Mouse (Mus musculus): ENCODE data around the gene Bnipl. TPM values are rescaled to one million over a fixed set of nuclear protein-coding genes. Genes with fewer than 3 reads are reported as not detected.

The Bnipl gene
- polyA plus RNA-seq, 1 experiment from 2014 or later: 16.8 TPM

DNA sequence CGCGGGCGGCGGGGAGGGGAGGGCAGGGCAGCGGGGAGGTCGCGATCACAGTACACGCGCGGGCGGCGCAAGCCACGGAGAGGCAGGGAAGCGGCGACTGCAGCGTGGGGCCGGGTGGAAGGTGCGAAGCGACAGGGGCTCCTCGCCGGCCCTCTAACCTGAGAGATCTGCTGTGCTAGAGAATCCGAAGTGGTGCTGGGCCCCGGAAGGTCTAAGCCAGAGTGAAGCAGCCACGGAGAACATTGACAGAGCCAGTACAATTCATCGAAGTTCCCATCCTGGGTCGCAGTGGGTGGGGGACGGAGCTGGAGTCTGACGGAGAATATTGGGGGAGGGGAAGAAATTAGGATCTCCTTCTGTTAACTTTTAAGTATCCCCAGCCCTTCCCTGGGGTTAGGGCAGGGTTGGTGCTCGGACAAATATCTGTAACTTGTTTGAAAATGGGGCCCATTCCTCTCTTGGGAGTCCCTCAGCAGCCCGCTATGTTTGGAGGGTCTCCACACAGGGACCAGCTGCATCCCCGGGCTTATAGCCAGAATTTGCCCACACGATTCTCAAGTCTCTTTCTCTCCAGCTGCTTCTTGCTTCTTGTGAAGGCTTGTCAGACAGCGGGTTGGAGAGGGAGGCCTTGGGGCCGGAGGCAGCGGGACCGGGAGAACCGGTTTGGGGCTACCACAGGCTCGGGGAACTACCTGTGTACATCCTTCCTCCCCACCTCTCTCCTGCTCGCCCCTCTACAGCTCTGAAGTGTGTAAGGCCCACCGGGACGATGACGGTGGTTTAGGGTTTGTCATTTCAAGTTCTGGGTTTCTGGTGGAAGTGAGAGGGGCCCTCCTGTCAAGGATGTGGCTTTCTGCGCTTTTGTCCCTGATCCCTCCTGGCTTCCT lies 21.9 kb downstream of the Bnipl start:
- Histone ChIP-seq H3K4me1 (replicated peaks; ENCODE audit: control insufficient read depth, insufficient read depth) (peaks cover 3% of the 10 kb centered on the region), H3K27ac (replicated peaks) (peak overlapping the region; percentile 98), H3K4me2 (replicated peaks; ENCODE audit: low read depth) (peak overlapping the region; percentile 83), H3K9me3 (ENCODE audit: control insufficient read depth, low read length) (no peaks in the 10 kb centered on the region), H3K9ac (ENCODE audit: low read length) (peak overlapping the region; percentile 94), H3K36me3 (ENCODE audit: control insufficient read depth, insufficient read depth, low read length) (peaks cover 10% of the 10 kb centered on the region), H3K27me3 (ENCODE audit: control insufficient read depth, insufficient read depth, low read length) (no peaks in the 10 kb centered on the region), H3K4me3 (ENCODE audit: low read depth, low read length) (peak overlapping the region; percentile 90)
- ATAC-seq (ENCODE audit: low FRiP score, low TSS enrichment) (peak; percentile 46), DNase-seq (ENCODE audit: low spot score) (peak; percentile 88)
- under 1% methylated on average over 43 of the region's 43 CpGs for WGBS
- no peak for TF ChIP-seq EP300 (optimal IDR thresholded peaks at IDR 0.05)
- no peak for TF ChIP-seq CTCF (IDR thresholded peaks at IDR 0.05; ENCODE audit: low read depth)

DNA sequence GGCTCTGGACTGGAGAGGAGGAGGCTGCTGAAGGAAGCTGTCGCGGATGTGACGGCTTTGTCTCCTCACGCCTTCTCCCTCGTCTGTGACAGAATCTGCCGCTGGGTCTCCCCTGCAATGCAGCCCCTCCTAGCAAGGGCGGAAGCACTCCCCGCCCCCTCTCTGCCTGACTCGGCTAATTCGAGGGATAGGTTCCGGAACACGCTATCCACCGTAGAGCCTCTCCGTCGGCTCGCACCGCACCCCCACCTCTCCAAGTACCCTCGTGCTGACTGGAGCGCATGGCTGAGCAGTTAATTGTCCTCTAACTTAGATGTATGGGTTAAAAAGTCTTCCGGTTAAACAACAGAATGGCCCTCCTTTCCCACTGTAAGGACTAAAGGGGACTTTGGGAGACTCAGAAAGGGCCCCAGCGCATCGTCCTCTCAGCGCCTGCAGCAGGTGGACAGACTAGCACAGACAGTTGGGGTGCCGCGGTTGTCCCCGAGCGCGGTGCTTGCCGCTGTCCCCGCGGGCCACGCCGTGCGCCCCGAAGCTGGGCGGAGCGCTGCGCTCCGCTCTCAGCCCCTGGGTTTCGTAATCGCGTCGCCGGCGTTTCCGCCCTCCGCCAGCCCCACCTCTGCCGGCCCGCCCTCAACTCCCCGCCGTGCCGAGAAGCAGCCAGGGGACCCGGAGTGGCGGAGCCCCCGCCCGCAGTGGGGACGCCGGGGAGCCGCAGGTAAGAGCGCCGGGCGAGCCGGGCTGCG lies 22.7 kb downstream of the Bnipl start, which contains the start of gene Cdc42se1:
Gene Cdc42se1 (plus strand): TSS at position 585 of the 746 bp plus-strand sequence.
- H3K4me3 ChIP-seq (ENCODE audit: low read depth, low read length): peak within 1 kb of the TSS; percentile 90
- TF ChIP-seq CTCF (IDR thresholded peaks at IDR 0.05; ENCODE audit: low read depth) (peak; percentile 27; the same call in 1 of the 2 replicates), EP300 (optimal IDR thresholded peaks at IDR 0.05) (no peak)
- H3K4me2 ChIP-seq (replicated peaks; ENCODE audit: low read depth): peak within 1 kb of the TSS; percentile 83
- H3K36me3 ChIP-seq (ENCODE audit: control insufficient read depth, insufficient read depth, low read length): peaks cover 11% of the 10 kb centered on the region
- H3K9ac ChIP-seq (ENCODE audit: low read length): peak within 1 kb of the TSS; percentile 94
- DNase-seq (ENCODE audit: low spot score): peak; percentile 91
- under 1% methylated on average over 59 of the region's 64 CpGs for WGBS
- peak within 1 kb of the TSS; percentile 98 for H3K27ac ChIP-seq (replicated peaks)
- peak; percentile 81 for ATAC-seq (ENCODE audit: low FRiP score, low TSS enrichment)
- no peaks in the 10 kb centered on the region for H3K9me3 ChIP-seq (ENCODE audit: control insufficient read depth, low read length)
- H3K27me3 ChIP-seq (ENCODE audit: control insufficient read depth, insufficient read depth, low read length): no peaks in the 10 kb centered on the region
- H3K4me1 ChIP-seq (replicated peaks; ENCODE audit: control insufficient read depth, insufficient read depth): peaks cover 3% of the 10 kb centered on the region

DNA sequence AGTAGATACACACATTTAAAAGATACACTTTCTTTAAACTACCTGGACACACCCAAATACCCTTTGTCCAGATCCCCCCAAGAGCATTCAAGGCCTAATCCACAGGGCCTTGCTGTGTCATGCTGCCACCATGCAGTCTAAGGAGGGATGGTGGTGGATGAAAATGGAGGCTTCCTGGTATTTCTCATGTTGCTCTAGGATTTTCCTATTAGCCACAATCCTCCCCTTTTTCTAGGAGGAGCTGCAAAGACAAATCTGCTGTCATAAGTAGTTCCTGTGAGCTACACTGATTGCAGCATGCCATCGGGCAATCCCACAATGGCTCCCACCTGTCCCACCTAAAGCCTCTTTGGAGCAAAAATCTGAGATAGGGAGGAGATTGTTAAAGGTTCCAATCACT lies 23.8 kb downstream of the Bnipl start:
- WGBS: 0% methylated on average over 1 of the region's 1 CpGs
- H3K9me3 ChIP-seq (ENCODE audit: control insufficient read depth, low read length): no peaks in the 10 kb centered on the region
- DNase-seq (ENCODE audit: low spot score): no peak

DNA sequence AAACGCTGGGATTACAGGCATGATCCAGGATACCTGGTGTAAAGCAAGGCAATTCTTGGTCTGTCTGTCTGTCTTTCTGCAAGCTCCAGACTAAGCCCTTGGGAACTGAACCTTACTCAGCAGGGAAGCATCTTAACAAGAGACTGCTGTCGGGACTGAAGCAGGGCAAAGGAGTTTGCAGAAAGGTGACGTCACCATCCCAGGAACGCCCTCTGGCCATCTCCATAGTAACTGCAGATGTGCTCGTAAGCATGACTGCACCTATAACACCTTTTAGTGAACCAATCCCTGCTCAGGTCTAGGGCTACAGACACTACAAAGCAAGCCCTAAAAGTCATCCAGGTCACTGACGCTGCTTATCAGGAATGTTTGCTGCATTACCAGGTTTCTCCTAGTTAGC lies 26.7 kb downstream of the Bnipl start:
- ATAC-seq (ENCODE audit: low FRiP score, low TSS enrichment) (0 out of 2 replicates have a peak, but pooled peaks have one; percentile 21), DNase-seq (ENCODE audit: low spot score) (peak; percentile 75)
- no peak overlapping the region for H3K9ac ChIP-seq (ENCODE audit: low read length)

More for the DNA sequence above, 23.8 kb downstream of the Bnipl start:
- TF ChIP-seq EP300 (optimal IDR thresholded peaks at IDR 0.05) (no peak), CTCF (IDR thresholded peaks at IDR 0.05; ENCODE audit: low read depth) (no peak)
- H3K4me3 ChIP-seq (ENCODE audit: low read depth, low read length): no peak overlapping the region
- peaks cover 10% of the 10 kb centered on the region for H3K36me3 ChIP-seq (ENCODE audit: control insufficient read depth, insufficient read depth, low read length)
- H3K4me2 ChIP-seq (replicated peaks; ENCODE audit: low read depth): peak overlapping the region; percentile 83
- no peak overlapping the region for H3K9ac ChIP-seq (ENCODE audit: low read length)
- H3K4me1 ChIP-seq (replicated peaks; ENCODE audit: control insufficient read depth, insufficient read depth): peaks cover 3% of the 10 kb centered on the region
- H3K27me3 ChIP-seq (ENCODE audit: control insufficient read depth, insufficient read depth, low read length): no peaks in the 10 kb centered on the region
- ATAC-seq (ENCODE audit: low FRiP score, low TSS enrichment): no peak
- H3K27ac ChIP-seq (replicated peaks): no peak overlapping the region

DNA sequence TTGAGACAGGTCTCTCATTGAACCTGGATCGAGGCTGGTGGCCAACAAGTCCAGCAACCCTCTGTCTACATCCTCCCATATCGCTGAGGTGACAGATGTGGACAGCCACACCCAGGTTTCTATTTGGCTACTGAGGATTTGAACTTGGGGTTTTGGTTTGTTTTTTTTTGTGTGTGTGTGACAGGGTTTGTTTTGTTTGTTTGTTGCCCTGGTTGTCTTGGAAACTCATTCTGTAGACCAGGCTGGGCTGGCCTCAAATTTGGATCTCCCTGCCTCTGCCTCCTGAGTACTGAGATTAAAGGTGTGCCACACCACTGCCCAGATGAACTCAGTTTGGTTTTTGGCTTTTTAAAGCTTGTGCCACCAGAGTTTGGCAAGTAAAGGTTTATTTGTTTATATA lies 28.0 kb downstream of the Bnipl start:
- Histone ChIP-seq H3K27ac (replicated peaks) (no peak overlapping the region), H3K4me2 (replicated peaks; ENCODE audit: low read depth) (no peak overlapping the region), H3K4me3 (ENCODE audit: low read depth, low read length) (no peak overlapping the region), H3K9ac (ENCODE audit: low read length) (no peak overlapping the region), H3K36me3 (ENCODE audit: control insufficient read depth, insufficient read depth, low read length) (peaks cover 6% of the 10 kb centered on the region; the same call in 1 of the 2 replicates), H3K4me1 (replicated peaks; ENCODE audit: control insufficient read depth, insufficient read depth) (no peaks in the 10 kb centered on the region), H3K27me3 (ENCODE audit: control insufficient read depth, insufficient read depth, low read length) (no peaks in the 10 kb centered on the region), H3K9me3 (ENCODE audit: control insufficient read depth, low read length) (no peaks in the 10 kb centered on the region)
- TF ChIP-seq CTCF (IDR thresholded peaks at IDR 0.05; ENCODE audit: low read depth) (no peak), EP300 (optimal IDR thresholded peaks at IDR 0.05) (no peak)
- DNase-seq (ENCODE audit: low spot score) (no peak), ATAC-seq (ENCODE audit: low FRiP score, low TSS enrichment) (no peak)
- WGBS: 75% methylated on average over 2 of the region's 2 CpGs

More for the DNA sequence above, 26.7 kb downstream of the Bnipl start:
- no peak overlapping the region for H3K4me3 ChIP-seq (ENCODE audit: low read depth, low read length)
- no peak overlapping the region for H3K4me2 ChIP-seq (replicated peaks; ENCODE audit: low read depth)
- H3K4me1 ChIP-seq (replicated peaks; ENCODE audit: control insufficient read depth, insufficient read depth): no peaks in the 10 kb centered on the region
- H3K9me3 ChIP-seq (ENCODE audit: control insufficient read depth, low read length): no peaks in the 10 kb centered on the region
- peaks cover 6% of the 10 kb centered on the region; the same call in 1 of the 2 replicates for H3K36me3 ChIP-seq (ENCODE audit: control insufficient read depth, insufficient read depth, low read length)
- H3K27me3 ChIP-seq (ENCODE audit: control insufficient read depth, insufficient read depth, low read length): no peaks in the 10 kb centered on the region
- no peak for TF ChIP-seq EP300 (optimal IDR thresholded peaks at IDR 0.05)
- TF ChIP-seq CTCF (IDR thresholded peaks at IDR 0.05; ENCODE audit: low read depth): no peak
- no peak overlapping the region for H3K27ac ChIP-seq (replicated peaks)
- 34% methylated on average over 6 of the region's 6 CpGs for WGBS
